Comparison of ENCODE assay signal across 8 mouse cellular contexts in genomic region chr8:70510228-70510915, GRCm38 (mm10). TPM values are rescaled to one million over a fixed set of nuclear protein-coding genes. Genes with fewer than 3 reads are reported as not detected.
DNase-seq lines count a peak whose midpoint lies in the region; ATAC-seq and TF ChIP-seq lines count a peak whose summit lies in the region.

TSS of gene Uba52 (minus strand) at chr8:70510801.

- peak within 1 kb of the TSS; percentile 93 for H3K4me2 ChIP-seq in heart, embryonic 11.5 days
- peak within 1 kb of the TSS; percentile 95 for H3K4me2 ChIP-seq in kidney, postnatal 0 days (ENCODE audit: low read length)
- peak within 1 kb of the TSS; percentile 85 for H3K4me2 ChIP-seq in liver, embryonic 11.5 days
- peak within 1 kb of the TSS; percentile 97 for H3K4me2 ChIP-seq in stomach, embryonic 14.5 days (replicated peaks; ENCODE audit: low read depth, low read length)

- H3K9ac ChIP-seq in heart, embryonic 11.5 days (ENCODE audit: low read depth, low read length): peak within 1 kb of the TSS; percentile 100
- H3K9ac ChIP-seq in kidney, postnatal 0 days (ENCODE audit: low read depth, low read length): peak within 1 kb of the TSS; percentile 98
- H3K9ac ChIP-seq in liver, embryonic 11.5 days (ENCODE audit: low read depth, low read length): peak within 1 kb of the TSS; percentile 100
- H3K9ac ChIP-seq in stomach, embryonic 14.5 days (replicated peaks; ENCODE audit: low read depth, low read length): peak within 1 kb of the TSS; percentile 99

- peaks cover 10% of the 10 kb centered on the region for H3K36me3 ChIP-seq in heart, embryonic 11.5 days (ENCODE audit: control insufficient read depth, insufficient read depth, low read length)
- peaks cover 13% of the 10 kb centered on the region for H3K36me3 ChIP-seq in kidney, postnatal 0 days (ENCODE audit: insufficient read depth, low read length)
- H3K36me3 ChIP-seq in liver, embryonic 11.5 days (ENCODE audit: control insufficient read depth, insufficient read depth, low read length): peaks cover 35% of the 10 kb centered on the region
- H3K36me3 ChIP-seq in stomach, embryonic 14.5 days (ENCODE audit: control insufficient read depth, insufficient read depth, low read length): peaks cover 20% of the 10 kb centered on the region

- H3K9me3 ChIP-seq in heart, embryonic 11.5 days (replicated peaks; ENCODE audit: control insufficient read depth, low read length): no peaks in the 10 kb centered on the region
- H3K9me3 ChIP-seq in kidney, postnatal 0 days (replicated peaks; ENCODE audit: low read length): no peaks in the 10 kb centered on the region
- no peaks in the 10 kb centered on the region for H3K9me3 ChIP-seq in liver, embryonic 11.5 days (ENCODE audit: control insufficient read depth, low read length)
- no peaks in the 10 kb centered on the region for H3K9me3 ChIP-seq in stomach, embryonic 14.5 days (ENCODE audit: control insufficient read depth, low read depth, low read length)

- no peak for TF ChIP-seq CTCF in kidney, postnatal 0 days (IDR thresholded peaks at IDR 0.05; ENCODE audit: low read depth)

- H3K4me3 ChIP-seq in heart, embryonic 11.5 days (ENCODE audit: low read depth, low read length): peak within 1 kb of the TSS; percentile 97
- H3K4me3 ChIP-seq in kidney, postnatal 0 days (replicated peaks; ENCODE audit: low read depth, low read length): peak within 1 kb of the TSS; percentile 84
- peak within 1 kb of the TSS; percentile 99 for H3K4me3 ChIP-seq in liver, embryonic 11.5 days (ENCODE audit: low read depth, low read length)
- H3K4me3 ChIP-seq in stomach, embryonic 14.5 days (ENCODE audit: low read depth, low read length): peak within 1 kb of the TSS; percentile 81

- H3K27ac ChIP-seq in heart, embryonic 11.5 days (ENCODE audit: low read depth, low read length): peak within 1 kb of the TSS; percentile 97
- peak within 1 kb of the TSS; percentile 93 for H3K27ac ChIP-seq in kidney, postnatal 0 days
- peak within 1 kb of the TSS; percentile 97 for H3K27ac ChIP-seq in liver, embryonic 11.5 days (ENCODE audit: low read depth, low read length)
- peak within 1 kb of the TSS; percentile 97 for H3K27ac ChIP-seq in stomach, embryonic 14.5 days (ENCODE audit: low read length)

- ATAC-seq in erythroblast, adult 5-6 weeks (replicated peaks; ENCODE audit: low FRiP score, poor library complexity, severe bottlenecking): peak; percentile 81
- peak; percentile 75 for ATAC-seq in heart, embryonic 11.5 days (replicated peaks; ENCODE audit: insufficient number of reproducible peaks, low FRiP score, low TSS enrichment)
- peak; percentile 85 for ATAC-seq in kidney, postnatal 0 days (replicated peaks; ENCODE audit: low FRiP score, low read depth)
- peak; percentile 73 for ATAC-seq in liver, embryonic 11.5 days (replicated peaks; ENCODE audit: low FRiP score)
- peak; percentile 87 for ATAC-seq in stomach, embryonic 14.5 days (ENCODE audit: insufficient number of reproducible peaks, insufficient read depth, low FRiP score, low read depth)

- no peaks in the 10 kb centered on the region for H3K27me3 ChIP-seq in heart, embryonic 11.5 days (ENCODE audit: control insufficient read depth, insufficient read depth, low read length)
- H3K27me3 ChIP-seq in kidney, postnatal 0 days (ENCODE audit: insufficient read depth, low read length): no peaks in the 10 kb centered on the region
- no peaks in the 10 kb centered on the region for H3K27me3 ChIP-seq in liver, embryonic 11.5 days (replicated peaks; ENCODE audit: control insufficient read depth, insufficient read depth, low read length)
- H3K27me3 ChIP-seq in stomach, embryonic 14.5 days (ENCODE audit: control insufficient read depth, insufficient read depth, low read length): no peaks in the 10 kb centered on the region

- H3K4me1 ChIP-seq in heart, embryonic 11.5 days (ENCODE audit: control insufficient read depth, insufficient read depth, low read length): peaks cover 18% of the 10 kb centered on the region
- H3K4me1 ChIP-seq in kidney, postnatal 0 days (replicated peaks; ENCODE audit: insufficient read depth, low read length): peaks cover 13% of the 10 kb centered on the region
- H3K4me1 ChIP-seq in liver, embryonic 11.5 days (replicated peaks; ENCODE audit: control insufficient read depth, insufficient read depth, low read length): peaks cover 27% of the 10 kb centered on the region
- peaks cover 7% of the 10 kb centered on the region; the same call in 1 of the 2 replicates for H3K4me1 ChIP-seq in stomach, embryonic 14.5 days (ENCODE audit: control insufficient read depth, insufficient read depth, low read length)

- peak; percentile 97 for DNase-seq in B cell, adult 2 months
- DNase-seq in brain, adult 2 months (ENCODE audit: low read depth, low spot score): peak; percentile 99
- DNase-seq in kidney, postnatal 0 days (ENCODE audit: low spot score): peak; percentile 99
- peak; percentile 95 for DNase-seq in liver, embryonic 11.5 days (ENCODE audit: low spot score)
- peak; percentile 99 for DNase-seq in naive thymus-derived CD4-positive, alpha-beta T cell, adult 2 months (ENCODE audit: low read depth)

- WGBS in heart, embryonic 11.5 days (ENCODE audit: insufficient replicate concordance): 1% methylated on average over 74 of the region's 74 CpGs
- WGBS in kidney, postnatal 0 days: 1% methylated on average over 74 of the region's 74 CpGs
- 1% methylated on average over 74 of the region's 74 CpGs for WGBS in liver, embryonic 11.5 days
- WGBS in stomach, embryonic 14.5 days: under 1% methylated on average over 74 of the region's 74 CpGs

RNA-seq across cellular contexts. Expression of gene Uba52, which starts in this region (rescaled TPM):
- 653 and 914 TPM in 2 replicates for total RNA-seq in erythroblast, adult 5-6 weeks (2015; ENCODE audit: low replicate concordance)
- total RNA-seq in erythroblast, adult 5-6 weeks (2017; ENCODE audit: low replicate concordance): 249 and 1,009 TPM in 2 replicates
- 798 and 827 TPM in 2 replicates for polyA plus RNA-seq in heart, embryonic 11.5 days (2014; fragmentation: Nextera tagmentation; extraction: Ambion mirVana)
- 1,111 and 1,265 TPM in 2 replicates for polyA plus RNA-seq in kidney, postnatal 0 days (2015; fragmentation: Nextera tagmentation; extraction: Ambion mirVana)
- polyA plus RNA-seq in liver, embryonic 11.5 days (2014; fragmentation: Nextera tagmentation; extraction: Ambion mirVana): 1,024 and 1,077 TPM in 2 replicates
- 1,056 and 1,119 TPM in 2 replicates for polyA plus RNA-seq in stomach, embryonic 14.5 days (2014; fragmentation: Nextera tagmentation; extraction: Ambion mirVana)

Comparison
In these comparisons a context has a peak if more than half of its experiments do, and no peak if none do; other contexts are left out.
1. Peak in every context shown above with its lines: DNase-seq, ATAC-seq, H3K4me3 ChIP-seq and H3K27ac ChIP-seq.